Mouse (Mus musculus) testis, adult 2 months (tissue): Measurements from ENCODE around the gene Stac.

Source experiments
- CTCF ChIP-seq: fragments of 200-500 bp; IDR thresholded peaks from 2 replicates; pipeline ENCODE4 v1.5.1; 2012; ENCODE audit warnings: low read depth, mild to moderate bottlenecking, inconsistent platforms, low read length, moderate library complexity; ENCODE audit not compliant: control insufficient read depth, insufficient read depth, insufficient replicate concordance
- POLR2A ChIP-seq: fragments of 200-500 bp; IDR thresholded peaks from 2 replicates; pipeline ENCODE4 v1.6.1; 2012; ENCODE audit warnings: low read depth, mild to moderate bottlenecking, inconsistent platforms, low read length, moderate library complexity; ENCODE audit not compliant: control insufficient read depth

GRCm38 (mm10) chr9:111621191-111621590 is 69.0 kb downstream of the Stac start:
- no peak for TF ChIP-seq POLR2A
- no peak for TF ChIP-seq CTCF
